Mouse (Mus musculus) adrenal gland, adult 18-20 months (tissue): ENCODE results near the gene Cdk10. TPM values are rescaled to one million over a fixed set of nuclear protein-coding genes. Genes with fewer than 3 reads are reported as not detected.
"Not testable (repeated sequence)": the region's sequence is repeated elsewhere in the genome, so short reads cannot be mapped to it uniquely, and the experiment has no call there.

Source experiments
- DNase-seq, 2 experiments: peaks; one replicate each; pipeline ENCODE4 v3.0.0; 2021 to 2022; ENCODE audit warnings: low spot score in 2 of 2
- total RNA-seq, 2 experiments: library from RNA; stranded (reverse); gene quantifications; 1 replicate in 1 of 2; 2 replicates in 1 of 2; pipeline ENCODE4 v1.2.3; 2021

Gene Cdk10
- total RNA-seq, 2 experiments from 2014 or later = 49.6 to 62.2 TPM

DNA sequence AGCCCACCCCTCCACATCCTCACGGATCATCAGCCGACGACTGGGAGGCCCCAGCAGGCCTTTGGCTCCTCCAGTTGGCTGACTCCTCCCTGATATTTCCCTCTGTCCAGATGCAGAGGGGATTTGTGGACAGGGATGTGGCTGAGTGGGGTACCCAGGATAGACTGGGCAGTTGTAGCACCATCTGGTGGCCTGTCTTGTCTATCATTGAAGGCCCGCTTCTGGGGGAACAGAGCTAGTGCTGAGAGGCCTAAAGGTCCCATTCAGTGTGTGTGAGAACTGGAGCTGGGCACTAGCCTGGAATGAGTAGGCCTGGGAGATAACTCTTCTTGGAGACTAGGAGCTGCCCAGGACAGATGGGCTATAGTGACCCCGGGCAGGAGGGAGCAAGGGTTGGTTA lies 7.1 kb downstream of the Cdk10 start:
- no peak for DNase-seq

DNA sequence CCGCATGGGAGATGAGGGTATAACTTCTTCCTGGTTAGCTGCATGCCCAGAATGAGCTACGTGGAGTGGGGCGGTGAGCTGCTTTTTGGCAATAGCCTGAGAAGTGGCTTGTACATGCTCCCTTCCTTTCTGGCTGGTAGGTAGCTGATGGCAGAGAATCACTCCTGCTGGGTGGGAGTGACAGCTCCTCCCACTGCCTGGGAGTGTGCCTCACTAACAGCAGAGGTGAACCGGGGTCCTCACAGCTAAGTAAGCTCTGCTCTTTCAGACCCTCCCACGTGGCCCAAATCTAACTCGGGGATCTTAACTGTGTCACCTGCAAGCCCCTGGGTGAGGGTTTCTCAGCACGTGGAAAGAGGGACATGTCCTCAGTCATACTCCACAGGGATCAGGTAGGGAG lies 7.9 kb downstream of the Cdk10 start:
- DNase-seq = no peak

DNA sequence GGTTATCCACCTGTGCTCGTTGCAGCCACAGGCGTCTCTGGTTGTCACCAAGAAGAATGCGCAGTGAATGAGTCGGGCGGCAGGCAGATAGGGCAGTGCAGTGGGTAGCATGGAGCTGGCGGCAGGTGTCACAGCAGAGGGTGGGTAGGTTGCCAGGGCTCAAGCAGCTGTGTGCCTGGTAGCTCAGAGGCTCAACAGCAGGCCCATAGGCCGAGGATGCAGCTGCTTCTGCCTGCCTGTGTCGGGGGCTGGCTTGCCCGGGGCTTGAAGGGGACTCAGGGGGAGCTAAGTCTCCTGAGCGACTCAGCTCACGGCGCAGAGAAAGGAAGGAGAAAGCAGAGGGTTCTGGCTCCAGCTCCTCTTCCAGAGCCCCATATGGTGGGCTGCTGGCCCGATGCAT lies 8.7 kb downstream of the Cdk10 start:
- DNase-seq = no peak

DNA sequence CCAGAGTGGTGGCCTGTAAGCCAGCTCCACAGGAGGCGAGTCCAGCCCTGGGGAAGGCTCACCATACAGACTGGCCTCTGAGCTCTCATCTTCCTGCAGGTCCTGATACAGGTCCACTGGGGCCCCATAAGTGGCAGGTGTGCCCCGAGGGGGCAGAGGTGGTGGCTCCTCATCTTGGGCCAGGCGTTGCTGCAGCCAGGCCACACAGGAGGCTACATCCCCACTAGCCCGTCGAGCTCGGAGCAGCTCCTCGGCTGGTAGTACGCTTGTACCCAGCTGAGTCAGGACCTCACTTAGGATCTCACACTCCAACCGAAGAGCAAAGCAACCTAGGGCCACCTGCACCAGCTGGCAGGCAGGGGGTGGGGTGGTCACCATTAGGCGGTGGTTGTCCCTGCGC lies 9.1 kb downstream of the Cdk10 start:
- no peak for DNase-seq

DNA sequence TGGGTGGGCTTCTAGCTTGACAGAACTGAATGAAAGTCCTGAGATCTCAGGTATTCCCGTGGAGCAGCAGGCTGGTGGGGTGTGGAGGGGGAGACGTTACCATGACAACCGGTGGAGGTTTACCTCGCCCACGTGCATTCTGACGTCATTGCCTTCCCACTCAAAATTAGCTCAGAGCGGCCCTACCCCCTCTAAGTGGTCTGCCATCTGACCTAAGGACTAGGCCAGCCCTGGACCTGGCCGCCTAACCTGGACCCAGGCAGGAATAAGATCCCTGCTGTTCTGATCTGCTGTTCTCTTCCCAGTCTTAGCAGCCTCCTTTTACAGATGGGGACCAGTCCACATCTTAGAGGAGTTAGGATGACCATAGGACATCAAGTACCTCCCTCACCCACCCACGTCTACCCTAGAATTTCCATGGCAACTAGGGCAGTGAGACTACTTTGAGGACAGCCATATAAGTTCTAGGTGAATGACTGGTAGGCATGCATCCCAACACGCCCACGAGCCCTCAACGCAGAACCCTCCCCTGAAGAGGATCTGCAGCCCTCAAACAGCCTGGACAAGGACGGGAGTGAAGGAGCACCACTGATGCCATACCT lies 10.4 kb downstream of the Cdk10 start:
- DNase-seq = no peak

DNA sequence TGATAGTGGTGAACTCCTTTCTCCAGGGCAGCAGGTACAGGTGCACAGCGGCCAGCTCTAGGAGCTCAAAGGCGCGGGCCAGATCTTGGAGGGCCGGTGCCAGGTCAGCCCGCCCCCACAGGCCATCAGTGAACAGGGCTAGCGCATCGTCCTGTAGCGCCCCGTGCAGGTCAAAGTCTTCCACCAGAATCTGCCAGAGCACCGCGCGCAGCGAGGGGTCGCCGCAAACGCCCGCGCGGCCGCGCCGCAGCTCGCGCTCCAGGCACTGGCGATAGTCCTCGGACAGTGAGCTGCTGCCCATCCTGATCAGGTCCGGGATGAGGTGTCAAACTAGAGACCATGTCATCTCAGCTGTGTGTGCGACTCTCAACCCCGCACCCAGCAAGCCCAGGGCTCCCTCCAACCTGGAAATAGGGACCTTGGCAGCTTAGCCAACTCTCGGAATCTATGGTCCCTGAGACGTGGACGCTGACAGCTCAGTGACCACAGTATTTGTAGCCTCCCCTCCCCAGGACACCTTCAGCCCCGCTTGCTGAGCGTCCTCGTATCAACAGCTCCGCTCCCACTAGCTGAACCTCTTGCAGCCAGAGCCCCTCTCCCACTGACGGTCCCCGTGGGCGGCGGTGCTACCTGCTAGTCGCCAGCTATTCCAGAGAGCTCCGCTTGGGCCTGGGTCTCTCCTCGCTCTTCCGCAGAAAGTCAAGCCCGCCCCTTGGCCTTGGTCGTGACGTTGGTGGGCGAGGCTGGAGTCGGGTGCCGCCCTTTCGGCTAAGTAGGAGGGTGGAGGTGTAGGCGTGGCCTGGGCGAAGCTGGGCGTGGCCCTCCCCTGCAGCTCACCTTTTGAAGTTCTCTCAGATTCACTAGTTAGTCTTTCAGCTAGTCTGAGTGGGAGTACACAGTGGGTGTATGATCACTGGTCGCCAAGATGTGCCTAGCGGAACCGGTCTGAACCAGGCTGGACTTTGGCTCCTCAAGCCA lies 11.2 kb downstream of the Cdk10 start, which contains the start of gene Spata2l:
Spata2l (minus strand) TSS at position 714 of the 978 bp plus-strand sequence.
- DNase-seq = peak; percentile 87

DNA sequence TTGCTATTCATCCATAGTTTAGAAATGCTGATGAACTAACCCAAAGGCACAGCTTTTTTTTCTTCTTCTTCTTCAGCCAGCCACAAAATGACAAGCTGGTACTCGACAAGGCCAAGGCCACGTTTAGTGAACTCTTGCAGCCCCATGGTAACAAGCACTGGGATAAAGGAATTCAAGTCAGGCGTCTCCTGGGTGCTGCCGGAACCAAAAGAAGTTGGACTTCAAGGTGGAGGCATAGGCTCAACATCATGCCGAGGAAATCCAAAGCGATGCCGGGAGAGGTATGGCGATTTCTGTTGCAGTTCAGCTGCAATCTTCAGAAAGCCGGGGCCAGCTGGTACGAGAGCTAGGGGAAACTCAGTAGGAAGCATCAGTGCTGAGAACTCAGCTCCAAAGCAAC lies 14.8 kb downstream of the Cdk10 start:
- peak in 1 of 2 experiments; percentile 14 for DNase-seq

DNA sequence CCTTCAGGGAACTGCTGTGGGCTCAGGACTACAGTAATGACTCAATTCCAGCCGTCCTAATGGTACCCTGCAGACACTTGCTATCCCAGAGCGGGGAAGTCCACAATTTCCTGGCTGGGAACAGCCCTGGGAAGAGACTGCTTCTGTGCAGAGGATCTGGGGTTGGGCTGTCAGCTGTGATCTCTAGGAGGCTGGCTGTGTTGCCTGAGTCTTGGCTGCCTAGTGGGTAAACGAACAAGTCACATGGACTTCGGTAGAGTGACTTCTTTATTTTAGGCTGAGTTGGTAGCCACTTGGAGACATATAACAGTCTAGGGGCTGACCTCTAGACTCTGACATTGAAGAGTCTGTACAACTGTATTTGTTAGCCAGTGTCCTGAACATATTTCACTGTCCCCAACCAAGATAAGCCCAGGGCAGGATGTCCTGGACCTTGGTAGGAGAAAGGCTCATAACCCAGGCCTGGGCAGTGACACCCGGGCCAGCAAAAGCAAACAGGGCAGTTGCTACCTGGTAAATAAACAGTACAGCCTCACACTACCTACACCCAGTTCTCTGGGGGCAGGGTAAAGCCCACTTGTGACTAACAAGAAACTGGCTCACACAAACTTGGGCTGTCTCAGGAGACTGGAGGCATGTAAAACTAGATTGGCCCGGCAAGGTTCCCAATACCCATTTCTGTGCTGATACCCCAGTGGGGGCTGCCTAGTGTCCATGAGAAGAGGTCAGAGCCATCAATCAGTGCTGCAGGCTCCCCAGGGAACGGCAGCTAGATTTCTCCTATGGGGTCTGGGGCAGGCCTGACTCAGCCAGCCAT lies 17.7 kb downstream of the Cdk10 start:
- no peak for DNase-seq

DNA sequence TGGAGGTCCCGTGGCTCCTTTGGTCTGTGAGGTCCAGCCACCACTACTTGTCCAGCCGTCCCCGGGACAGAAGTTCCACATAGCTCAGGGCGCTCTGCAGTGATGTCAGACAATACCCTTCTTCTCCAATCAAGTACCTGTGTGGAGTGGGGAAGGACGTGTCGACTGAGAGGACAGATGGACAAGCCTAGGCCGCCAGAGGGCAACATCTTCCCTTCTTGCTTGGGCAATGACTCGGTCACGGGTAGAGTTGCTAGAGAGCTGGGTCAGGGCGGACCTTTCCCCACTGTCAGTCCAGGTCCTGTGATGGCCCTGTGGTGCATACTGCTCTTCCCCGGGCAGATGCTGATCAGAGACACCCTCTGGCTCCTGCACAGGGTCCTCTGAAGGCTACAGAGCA lies 18.4 kb downstream of the Cdk10 start:
- DNase-seq = no peak

DNA sequence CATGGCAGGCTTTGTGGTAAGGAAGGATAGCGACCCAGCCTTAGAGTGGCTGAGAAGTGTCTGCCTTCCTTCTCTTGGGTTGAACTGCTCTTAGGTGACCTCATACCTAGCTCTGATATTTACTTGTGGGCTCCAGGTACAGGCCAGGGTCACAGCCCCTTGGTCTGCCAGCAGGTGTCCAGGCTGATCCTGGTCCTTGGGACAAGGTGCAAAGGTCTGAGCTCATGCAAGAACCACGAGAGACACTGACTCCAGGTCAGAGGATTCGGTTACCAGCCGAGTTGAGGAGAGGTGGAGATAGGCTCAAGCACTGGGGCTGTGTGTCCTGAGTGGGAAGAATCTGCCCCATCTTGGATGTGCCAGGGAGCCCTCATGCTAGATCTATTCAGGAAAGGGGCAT lies 19.7 kb downstream of the Cdk10 start:
- DNase-seq = no peak

DNA sequence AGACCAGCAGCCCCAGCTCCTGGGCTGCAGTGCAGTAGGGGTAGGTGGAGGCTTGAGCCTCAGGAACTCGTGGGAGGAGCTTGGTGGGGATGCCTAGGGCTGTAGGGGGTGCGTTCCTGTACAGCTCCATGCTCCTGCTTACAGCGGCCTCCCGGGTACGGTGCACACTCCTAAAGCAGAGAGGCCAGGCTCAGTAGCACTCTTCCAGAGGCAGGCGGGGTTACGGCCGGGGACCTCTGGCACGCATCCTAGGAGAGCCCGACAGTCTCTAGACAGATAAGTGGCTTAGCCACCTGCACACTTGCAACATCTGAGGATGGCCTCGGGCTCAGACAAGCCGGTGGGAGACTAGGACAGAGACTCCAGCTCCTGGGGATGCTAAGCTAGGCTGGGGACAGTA lies 20.9 kb downstream of the Cdk10 start:
- no peak for DNase-seq

DNA sequence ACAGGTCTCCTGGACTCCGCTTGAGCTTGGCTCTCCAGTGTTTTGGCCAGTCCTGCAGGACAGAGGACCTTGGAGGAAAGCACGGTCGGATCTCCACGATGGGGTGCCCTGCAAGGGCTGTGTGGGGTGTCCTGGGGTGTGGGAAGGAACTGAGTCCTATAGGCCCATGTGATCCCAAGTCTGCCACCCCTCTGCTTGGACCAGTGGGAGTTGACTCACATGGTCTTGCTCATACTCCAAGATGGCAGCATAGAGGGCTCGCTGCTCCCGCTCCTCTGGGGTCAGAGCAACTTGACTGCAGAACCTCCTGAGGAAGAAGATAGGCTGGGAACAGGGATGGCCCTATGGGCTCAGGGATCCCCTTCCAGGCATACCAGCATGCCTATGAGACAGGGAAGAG lies 23.1 kb downstream of the Cdk10 start:
- no peak for DNase-seq

DNA sequence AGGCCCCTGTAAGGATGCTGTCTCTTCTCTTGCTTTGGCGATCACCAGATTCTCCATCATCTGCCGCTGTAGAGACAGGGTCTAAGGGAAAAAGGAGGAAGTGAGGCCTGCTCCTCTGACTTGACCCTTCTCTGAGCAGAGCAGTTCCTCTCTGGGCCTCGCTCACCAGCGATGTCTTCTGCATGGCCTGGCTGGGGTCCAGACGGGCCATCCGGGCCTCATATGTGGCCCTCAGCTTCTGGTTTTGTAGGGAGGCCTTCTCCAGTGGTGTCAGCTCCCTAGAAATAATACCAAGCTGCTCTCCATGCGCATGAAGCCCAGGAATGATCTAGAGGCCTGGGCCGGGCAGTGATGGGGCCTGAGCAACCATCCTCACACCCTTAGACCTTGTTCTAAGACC lies 24.0 kb downstream of the Cdk10 start:
- DNase-seq = no peak

DNA sequence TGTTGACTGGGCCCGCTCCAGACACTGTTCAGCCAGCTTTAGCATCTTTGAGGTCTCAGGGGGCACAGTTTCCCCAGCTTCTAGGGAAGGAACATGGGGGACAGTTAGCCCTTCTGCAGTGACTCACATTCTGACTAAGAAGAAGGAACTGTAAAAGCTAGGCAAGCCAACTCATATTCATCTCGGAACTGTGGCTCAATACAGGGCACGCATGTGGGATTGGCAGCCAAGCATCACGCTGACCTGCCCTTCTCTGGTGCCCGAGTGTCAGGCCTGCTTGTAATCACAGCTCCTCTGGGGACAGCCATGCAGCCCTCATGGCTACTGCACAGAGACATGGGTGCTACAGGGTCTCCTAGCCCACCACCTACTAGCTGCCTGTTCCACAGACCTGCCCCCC lies 26.3 kb downstream of the Cdk10 start:
- DNase-seq = no peak

DNA sequence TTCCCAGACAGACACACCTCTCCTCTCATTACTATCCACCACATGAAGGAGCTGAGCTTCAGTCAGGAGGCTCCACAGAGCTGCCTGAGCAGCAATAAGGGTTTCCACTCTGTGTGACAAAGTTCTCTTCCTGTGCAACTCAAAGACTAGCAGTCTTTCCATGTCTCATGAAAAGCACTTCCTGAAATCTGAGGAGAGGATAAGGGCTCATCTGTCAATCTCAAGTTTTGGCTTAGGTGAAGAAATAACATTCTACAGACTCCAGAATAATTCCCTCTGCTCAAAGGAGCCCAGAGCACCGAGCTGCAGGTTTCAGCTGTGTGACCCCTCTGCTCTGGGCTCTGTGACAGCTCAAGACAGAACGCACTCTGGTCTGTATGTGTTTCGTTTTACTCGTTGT lies 28.3 kb downstream of the Cdk10 start:
- DNase-seq = no peak

DNA sequence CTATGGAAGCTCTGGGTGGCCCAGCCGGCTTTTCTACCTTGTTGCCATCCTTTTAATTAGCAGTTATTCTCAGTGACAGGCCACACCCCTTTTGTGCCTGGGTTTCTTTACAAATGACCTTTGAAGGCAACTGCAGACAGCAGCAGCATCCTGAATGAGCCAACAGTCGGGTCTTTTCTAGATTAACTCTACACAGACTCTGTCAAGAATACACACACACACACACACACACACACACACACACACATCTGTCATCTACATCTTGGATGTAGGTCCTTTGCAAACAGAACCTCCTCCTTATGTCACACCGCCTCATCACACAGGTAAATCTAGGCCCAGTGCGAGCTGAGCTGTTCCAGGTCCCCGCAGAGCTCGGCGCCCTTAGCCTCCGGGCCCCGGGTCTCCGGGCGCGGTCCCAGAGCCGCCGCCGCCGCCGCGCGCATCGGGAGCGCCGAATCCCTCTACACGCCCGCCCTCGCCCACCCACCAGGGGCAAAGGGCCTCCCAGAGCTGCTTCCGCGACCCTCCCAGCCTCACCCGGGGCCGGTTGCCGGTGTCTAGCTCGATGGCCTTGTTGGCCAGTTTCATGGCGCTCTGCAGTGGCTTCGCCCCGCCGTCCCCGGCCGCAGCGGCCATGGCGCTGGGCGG lies 28.9 kb downstream of the Cdk10 start:
- DNase-seq = no peak

DNA sequence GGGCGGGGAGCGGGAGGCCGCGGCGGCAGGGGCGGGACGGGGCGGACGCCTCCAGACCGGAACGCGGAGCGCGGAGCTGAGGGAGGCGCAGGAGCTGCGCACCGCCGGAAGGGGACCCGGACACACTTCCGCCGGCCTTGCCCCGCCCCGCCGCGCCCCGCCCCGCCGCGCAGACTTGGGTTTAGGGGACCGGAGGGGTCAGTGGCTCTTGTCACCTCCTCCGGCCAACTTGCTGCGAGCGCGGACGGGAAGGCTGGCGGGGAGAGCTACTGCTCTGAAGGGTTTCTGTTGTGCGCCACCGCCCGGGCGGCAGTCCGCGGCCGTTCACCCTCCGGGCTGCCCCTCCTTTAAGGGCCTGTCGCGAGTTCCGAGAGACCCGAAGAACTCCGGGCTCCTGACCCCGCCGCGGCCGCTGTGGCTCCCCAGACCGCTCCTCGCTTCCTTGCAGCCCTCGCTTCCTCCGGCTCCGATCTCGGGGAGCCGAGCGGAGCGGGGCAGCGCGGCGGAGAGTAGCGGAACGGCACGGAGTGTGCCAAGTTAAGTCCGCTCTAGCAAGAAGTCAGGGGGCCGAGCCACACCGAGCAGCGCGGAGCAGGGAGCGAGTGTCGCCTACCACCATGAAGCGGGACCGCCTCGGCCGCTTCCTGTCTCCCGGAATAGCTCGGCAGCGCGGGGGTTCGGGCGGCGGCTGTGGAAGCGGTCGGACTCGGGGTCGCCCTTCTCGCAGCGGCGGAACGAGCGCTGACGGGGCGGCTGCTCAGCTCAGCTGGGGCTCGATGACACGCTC lies 29.6 kb downstream of the Cdk10 start, which contains the start of the genes Zfp276 and Vps9d1:
Zfp276 (plus strand) TSS at position 97 of the 787 bp plus-strand sequence.
Vps9d1 (minus strand) TSS at position 250 of the 787 bp plus-strand sequence.
- DNase-seq = peak; percentile 86 to 91

DNA sequence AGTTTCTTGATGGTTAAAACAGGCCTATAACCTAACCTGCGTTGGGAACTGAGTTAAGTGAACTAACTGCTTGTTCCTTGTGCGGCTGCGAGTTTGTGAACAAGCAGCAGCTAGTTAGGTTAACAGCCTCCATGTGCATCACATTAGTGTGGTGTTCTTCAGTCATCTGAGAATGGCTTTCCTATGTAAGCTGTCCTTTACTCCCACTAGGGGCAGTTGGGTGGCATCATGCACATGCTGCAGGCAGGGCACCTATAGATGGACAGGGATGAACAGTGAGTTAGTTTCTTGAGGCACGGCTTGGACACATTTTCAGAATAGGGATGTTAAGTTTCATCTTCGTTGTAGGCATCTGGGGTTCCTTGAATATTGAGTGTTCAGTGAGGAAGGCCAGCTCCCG lies 30.5 kb downstream of the Cdk10 start:
- DNase-seq = no peak

DNA sequence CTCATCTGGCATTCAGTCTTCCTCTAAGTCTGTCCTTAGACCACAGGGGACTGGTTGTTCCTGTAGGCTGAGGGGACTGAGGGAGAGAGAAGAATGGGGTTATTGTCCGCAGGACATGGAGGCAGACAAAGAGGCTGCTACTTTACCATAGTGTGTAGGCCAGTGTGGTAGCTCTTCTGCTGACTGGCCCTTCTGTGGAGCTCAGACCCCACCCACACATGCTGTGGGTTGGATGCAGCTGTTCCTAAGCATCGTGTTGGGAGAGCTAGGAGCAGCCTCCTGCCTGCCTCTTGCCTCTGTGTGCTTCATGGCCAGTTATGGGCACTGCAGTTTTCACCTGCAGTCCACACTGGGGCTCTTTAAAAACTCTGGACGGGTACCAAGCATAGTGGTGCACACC lies 32.5 kb downstream of the Cdk10 start:
- no peak for DNase-seq

DNA sequence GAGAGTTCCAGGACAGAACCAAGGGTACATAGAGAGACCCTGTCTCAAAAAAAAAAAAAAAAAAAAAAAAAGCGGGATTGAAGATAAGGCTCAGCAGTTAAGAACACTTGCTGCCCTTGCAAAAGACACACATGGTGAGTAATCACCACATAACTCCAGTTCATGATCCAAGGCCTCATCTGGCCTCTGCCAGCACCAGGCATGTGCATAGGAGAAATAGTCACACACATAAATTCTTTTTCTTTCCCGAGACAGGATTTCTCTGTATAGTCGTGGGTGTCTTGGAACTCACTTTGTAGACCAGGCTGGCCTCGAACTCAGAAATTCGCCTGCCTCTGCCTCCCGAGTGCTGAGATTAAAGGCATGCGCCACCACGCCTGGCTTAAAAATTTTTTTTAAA lies 33.0 kb downstream of the Cdk10 start:
- not testable (repeated sequence) for DNase-seq
